1 mouse cellular context compared by ENCODE assay signal in the genomic region with DNA sequence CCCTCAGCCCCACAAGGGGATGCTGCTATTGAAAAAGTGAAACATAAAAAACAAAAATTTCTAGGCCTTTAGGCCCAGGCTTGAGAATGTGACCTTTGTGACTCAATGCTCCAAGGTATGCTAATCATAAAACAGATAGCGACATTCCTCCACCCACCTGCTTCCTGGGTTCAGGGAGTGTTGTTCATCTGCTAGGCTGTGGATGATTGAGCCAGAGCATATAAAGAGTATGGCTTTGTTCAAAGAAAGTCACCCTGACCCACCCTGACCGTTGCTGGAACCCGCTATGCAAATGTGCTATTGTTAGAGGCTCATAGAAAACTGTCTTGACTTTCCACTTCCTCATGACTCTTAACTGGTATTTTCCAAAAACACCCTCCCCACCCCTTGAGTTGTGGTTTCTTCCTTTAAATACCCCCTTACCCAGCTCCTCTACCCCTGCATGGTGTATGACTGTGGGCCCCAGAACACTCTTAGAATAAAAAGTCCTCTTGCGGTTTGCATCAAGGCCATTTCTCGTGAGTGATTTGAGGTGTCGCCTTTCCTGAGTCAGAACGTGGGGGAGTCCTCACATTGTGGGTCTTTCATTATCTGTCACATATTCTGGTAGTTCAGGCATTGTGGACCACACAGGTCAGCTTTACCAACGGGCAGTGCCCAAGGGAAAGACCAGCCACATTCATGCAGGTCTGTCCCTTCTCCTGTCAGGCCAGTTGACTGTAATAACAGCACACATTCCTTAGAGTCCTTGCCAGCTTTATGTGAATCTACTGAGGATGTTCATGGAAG.
TF ChIP-seq lines count a peak whose summit lies in the region.

No protein-coding gene starts in this region.

TF ChIP-seq in CH12.LX, 34 proteins besides CTCF, POLR2A, EP300 and RAD21 (continued from another document):
- peak; percentile 93 for TF ChIP-seq MEF2A (IDR thresholded peaks at IDR 0.05; ENCODE audit: borderline replicate concordance, low read depth, low read length)
- TF ChIP-seq BHLHE40 (IDR thresholded peaks at IDR 0.05; ENCODE audit: low read depth, low read length): peak; percentile 96
- TF ChIP-seq UBTF (IDR thresholded peaks at IDR 0.05; ENCODE audit: low read depth, low read length): peak; percentile 38; the same call in 1 of the 2 replicates
- TF ChIP-seq TCF12 (IDR thresholded peaks at IDR 0.05; ENCODE audit: low read depth, low read length): peak; percentile 96
- peak; percentile 86; the same call in 1 of the 2 replicates for TF ChIP-seq POLR2AphosphoS2 (IDR thresholded peaks at IDR 0.05; ENCODE audit: low read depth, low read length)
- peak; percentile 67 for TF ChIP-seq ZNF384 (IDR thresholded peaks at IDR 0.05; ENCODE audit: low read depth, low read length)
TF ChIP-seq in CH12.LX: peak in this region for 19; not testable (repeated sequence) for 15.
